Mouse (Mus musculus) urinary bladder, postnatal 14 days (tissue): ENCODE measurements around the gene Fam241b.

Source experiments
- DNase-seq: peaks from one replicate; pipeline ENCODE4 v3.0.0; 2021; ENCODE audit warnings: low spot score

Fam241b gene

GRCm38 (mm10) chr10:62069946-62070345, 73.8 kb downstream of the Fam241b start:
- DNase-seq, result no peak

DNA sequence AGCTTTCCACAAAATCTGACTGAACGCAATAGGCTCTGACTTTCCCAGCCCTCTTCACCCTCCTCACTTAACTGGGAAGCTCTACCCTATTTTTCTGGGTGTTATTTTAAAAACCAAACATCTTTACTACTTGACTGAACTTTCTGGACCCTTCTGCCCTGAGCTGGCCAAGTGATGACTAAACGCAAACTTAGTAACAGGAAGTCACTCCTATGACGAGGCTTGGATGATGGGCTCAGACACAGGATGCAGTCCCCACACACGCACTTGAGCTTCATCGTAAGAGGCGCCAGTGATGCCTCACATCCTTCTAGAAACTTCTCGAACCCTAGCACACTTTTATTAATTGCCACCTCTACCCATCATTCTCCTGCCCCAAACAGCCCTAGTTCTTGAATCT, 74.3 kb downstream of the Fam241b start:
- DNase-seq, result no peak

DNA sequence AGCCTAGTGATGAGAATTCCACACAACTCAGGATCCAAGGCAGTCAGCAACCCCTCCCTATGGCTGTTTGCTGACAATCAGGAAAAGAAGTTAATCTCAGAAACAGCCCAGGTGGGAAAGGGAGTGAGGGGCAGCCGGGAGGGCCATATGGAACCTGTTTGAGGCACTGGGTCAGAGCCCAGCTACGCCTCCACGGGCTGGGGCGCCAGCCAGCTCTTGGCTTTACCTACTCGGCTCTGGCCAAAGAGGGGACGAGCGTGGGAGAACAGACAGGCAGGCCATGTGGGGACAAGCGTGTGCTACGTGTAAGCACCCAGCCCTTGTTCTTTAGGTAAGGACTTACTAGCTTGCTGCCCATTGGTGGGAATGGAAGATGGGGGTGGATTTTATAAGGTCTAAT, 75.2 kb downstream of the Fam241b start:
- no peak for DNase-seq

DNA sequence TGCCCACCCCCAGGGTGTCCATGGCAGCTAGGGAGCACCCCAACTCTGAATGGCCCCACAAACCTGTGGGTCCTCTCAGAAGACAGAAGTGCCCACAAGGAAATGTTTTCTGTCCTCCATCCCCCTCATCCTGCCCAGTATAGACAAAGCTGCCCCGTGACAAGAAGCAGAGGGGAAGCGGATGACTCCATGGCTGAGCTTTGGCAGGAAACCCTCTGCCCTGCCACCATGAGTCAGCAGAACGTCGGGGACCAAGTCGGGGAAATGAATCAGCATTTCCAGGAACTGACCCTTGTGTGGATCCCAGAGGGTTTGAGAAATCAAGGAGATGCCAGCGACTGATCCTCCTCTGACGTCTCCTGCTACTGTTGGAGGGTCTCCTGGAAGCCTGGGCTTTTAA, 77.5 kb downstream of the Fam241b start:
- no peak for DNase-seq

- no peak for DNase-seq
These were observed 80.9 kb downstream of the Fam241b start for GRCm38 (mm10) chr10:62062786-62063185.

DNA sequence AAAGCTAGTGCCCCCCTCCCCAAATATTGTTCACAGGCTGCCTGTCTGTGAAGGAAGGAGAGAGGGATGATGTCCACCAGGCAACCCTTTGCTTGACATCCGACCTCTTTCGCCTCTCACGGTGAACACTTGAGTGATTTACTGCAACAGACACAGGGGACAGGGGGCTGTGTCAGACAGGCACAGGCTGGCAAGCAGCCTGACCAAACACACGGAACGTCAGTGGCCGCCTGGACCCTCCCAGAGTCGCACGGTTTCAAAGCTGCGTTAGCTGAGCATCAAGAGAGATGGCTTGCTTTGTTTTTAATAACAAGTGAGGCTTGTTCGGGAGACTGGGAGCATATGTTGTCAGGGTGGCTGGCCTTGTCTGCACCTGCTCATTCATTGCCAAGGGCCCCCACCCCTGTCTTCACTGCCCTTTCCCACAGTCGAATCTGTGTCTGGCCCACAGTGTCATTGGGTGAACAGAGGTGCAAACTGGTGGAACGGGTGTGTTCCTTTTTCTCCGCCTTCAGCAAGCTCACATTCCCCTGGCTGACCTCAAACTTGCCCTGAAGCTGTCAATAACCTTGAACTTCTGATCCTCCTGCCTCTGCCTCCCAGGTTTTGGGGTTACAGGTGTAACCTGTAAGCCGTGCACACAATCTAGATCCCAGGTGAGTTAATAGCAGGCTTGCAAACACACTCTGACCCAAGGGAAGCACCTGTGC, 82.6 kb downstream of the Fam241b start:
- DNase-seq, result no peak

- DNase-seq, result no peak
These were observed 83.4 kb downstream of the Fam241b start for GRCm38 (mm10) chr10:62060224-62060913.

DNA sequence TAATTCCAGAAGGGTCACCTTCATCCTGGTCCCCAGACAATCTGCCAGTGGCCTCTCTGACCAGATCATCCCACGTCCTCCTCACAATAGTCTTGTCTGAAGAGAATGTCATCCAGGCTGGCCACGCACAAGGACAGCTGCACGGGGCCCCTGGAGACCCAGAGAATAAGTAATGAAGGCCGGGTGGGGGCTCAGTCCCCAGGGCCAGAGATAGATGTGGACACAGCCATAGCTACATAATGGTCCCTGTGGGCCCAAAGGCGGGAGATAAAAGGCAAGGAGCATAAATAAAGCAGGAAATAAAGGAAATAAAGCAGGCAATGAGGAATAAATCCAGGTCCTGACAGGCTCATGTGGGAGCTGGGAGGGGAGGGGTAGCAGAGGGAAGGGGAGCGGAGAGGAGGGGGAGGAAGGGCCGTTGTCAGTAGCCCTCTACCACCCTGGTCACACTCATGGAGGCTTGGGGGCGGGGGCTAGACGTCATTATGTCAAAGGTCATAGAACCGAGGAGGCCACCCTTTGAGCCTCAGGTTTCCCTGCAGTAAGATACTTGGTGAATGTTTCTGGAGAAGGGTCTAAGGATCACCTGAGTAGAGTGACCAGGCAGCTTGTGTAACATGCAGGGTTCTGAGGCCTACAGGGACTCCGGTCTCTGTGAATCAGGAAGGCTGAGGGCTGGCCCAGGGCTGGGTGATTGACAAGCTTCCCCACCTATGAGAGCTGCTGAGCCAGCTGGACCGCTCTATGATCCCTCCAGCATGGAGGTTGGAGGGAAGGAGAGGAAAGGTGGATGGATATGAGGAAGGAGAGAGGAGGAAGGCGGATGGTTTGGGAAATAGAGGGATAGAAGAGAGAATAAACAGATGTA, 85.0 kb downstream of the Fam241b start:
- no peak for DNase-seq
